Mouse (Mus musculus): Measurements from ENCODE around the gene Trak1.

The Trak1 gene

GRCm38 (mm10) chr9:121403157-121403671 lies 105.9 kb downstream of the Trak1 start:
- DNase-seq: peak; percentile 87

GRCm38 (mm10) chr9:121403699-121404098 lies 106.4 kb downstream of the Trak1 start:
- no peak for DNase-seq

GRCm38 (mm10) chr9:121405088-121405681 lies 107.9 kb downstream of the Trak1 start:
- no peak for DNase-seq

- no peak for DNase-seq
These were observed 108.5 kb downstream of the Trak1 start for GRCm38 (mm10) chr9:121405792-121406191.

- DNase-seq: no peak
These were observed 116.9 kb downstream of the Trak1 start for GRCm38 (mm10) chr9:121414237-121414636.

GRCm38 (mm10) chr9:121415626-121416241 lies 118.4 kb downstream of the Trak1 start:
- DNase-seq: peak; percentile 80

GRCm38 (mm10) chr9:121416460-121416859 lies 119.2 kb downstream of the Trak1 start:
- DNase-seq: no peak

GRCm38 (mm10) chr9:121416872-121417637 lies 119.8 kb downstream of the Trak1 start:
- DNase-seq: no peak

GRCm38 (mm10) chr9:121419011-121419410 lies 121.7 kb downstream of the Trak1 start:
- DNase-seq: no peak

GRCm38 (mm10) chr9:121419573-121419972 lies 122.3 kb downstream of the Trak1 start:
- no peak for DNase-seq

GRCm38 (mm10) chr9:121420817-121421216 lies 123.5 kb downstream of the Trak1 start:
- no peak for DNase-seq

GRCm38 (mm10) chr9:121422402-121422801 lies 125.1 kb downstream of the Trak1 start:
- DNase-seq: no peak

- no peak for DNase-seq
These were observed 126.3 kb downstream of the Trak1 start for GRCm38 (mm10) chr9:121423621-121424020.

GRCm38 (mm10) chr9:121424281-121425164 lies 127.2 kb downstream of the Trak1 start:
- no peak for DNase-seq

GRCm38 (mm10) chr9:121426451-121426850 lies 129.1 kb downstream of the Trak1 start:
- DNase-seq: no peak

- peak; percentile 48 for DNase-seq
These were observed 129.6 kb downstream of the Trak1 start for GRCm38 (mm10) chr9:121426902-121427301.

- DNase-seq: no peak
These were observed 132.3 kb downstream of the Trak1 start for GRCm38 (mm10) chr9:121429592-121429991.

GRCm38 (mm10) chr9:121430379-121430778 lies 133.1 kb downstream of the Trak1 start:
- no peak for DNase-seq

GRCm38 (mm10) chr9:121433745-121434528 lies 136.6 kb downstream of the Trak1 start:
- peak; percentile 51 for DNase-seq

- DNase-seq: peak; percentile 52
These were observed 138.1 kb downstream of the Trak1 start for GRCm38 (mm10) chr9:121435332-121435956.

GRCm38 (mm10) chr9:121436501-121436900 lies 139.2 kb downstream of the Trak1 start:
- DNase-seq: no peak
